Mouse (Mus musculus): ENCODE results near the gene Smtn. TPM values are rescaled to one million over a fixed set of nuclear protein-coding genes. Genes with fewer than 3 reads are reported as not detected.

Smtn gene
- polyA plus RNA-seq, 1 experiment from 2014 or later: 75.1 TPM

GRCm38 (mm10) chr11:3580306-3581084 lies 40.1 kb upstream of the Smtn start:
- 61% methylated on average over 7 of the region's 7 CpGs for WGBS
- H3K9ac ChIP-seq (ENCODE audit: low read depth, low read length): no peak overlapping the region
- no peak overlapping the region for H3K27ac ChIP-seq (ENCODE audit: low read depth, low read length)
- no peaks in the 10 kb centered on the region for H3K36me3 ChIP-seq (ENCODE audit: control insufficient read depth, insufficient read depth)
- H3K4me2 ChIP-seq (replicated peaks; ENCODE audit: low read depth): no peak overlapping the region
- no peak for ATAC-seq
- no peaks in the 10 kb centered on the region for H3K9me3 ChIP-seq (ENCODE audit: control insufficient read depth)
- no peak overlapping the region for H3K4me3 ChIP-seq (ENCODE audit: low read depth, low read length)
- TF ChIP-seq CTCF (IDR thresholded peaks at IDR 0.05; ENCODE audit: low read depth): 0 out of 2 replicates have a peak, but pooled peaks have one; percentile 18
- H3K4me1 ChIP-seq (replicated peaks; ENCODE audit: control insufficient read depth, insufficient read depth, low read length): no peaks in the 10 kb centered on the region
- H3K27me3 ChIP-seq (replicated peaks; ENCODE audit: control insufficient read depth, insufficient read depth, low read length): no peaks in the 10 kb centered on the region

- Histone ChIP-seq H3K9ac (ENCODE audit: low read depth, low read length) (no peak overlapping the region), H3K36me3 (ENCODE audit: control insufficient read depth, insufficient read depth) (no peaks in the 10 kb centered on the region), H3K9me3 (ENCODE audit: control insufficient read depth) (no peaks in the 10 kb centered on the region), H3K4me3 (ENCODE audit: low read depth, low read length) (no peak overlapping the region), H3K27me3 (replicated peaks; ENCODE audit: control insufficient read depth, insufficient read depth, low read length) (no peaks in the 10 kb centered on the region), H3K4me2 (replicated peaks; ENCODE audit: low read depth) (no peak overlapping the region), H3K27ac (ENCODE audit: low read depth, low read length) (no peak overlapping the region), H3K4me1 (replicated peaks; ENCODE audit: control insufficient read depth, insufficient read depth, low read length) (no peaks in the 10 kb centered on the region)
- 79% methylated on average over 10 of the region's 10 CpGs for whole genome bisulfite sequencing
- ATAC-seq: no peak
- TF ChIP-seq CTCF (IDR thresholded peaks at IDR 0.05; ENCODE audit: low read depth): no peak
Observed at GRCm38 (mm10) chr11:3578050-3578725, 37.8 kb upstream of the Smtn start.

- Histone ChIP-seq H3K27me3 (replicated peaks; ENCODE audit: control insufficient read depth, insufficient read depth, low read length) (no peaks in the 10 kb centered on the region), H3K9me3 (ENCODE audit: control insufficient read depth) (no peaks in the 10 kb centered on the region), H3K4me3 (ENCODE audit: low read depth, low read length) (no peak overlapping the region), H3K9ac (ENCODE audit: low read depth, low read length) (no peak overlapping the region), H3K4me2 (replicated peaks; ENCODE audit: low read depth) (no peak overlapping the region), H3K36me3 (ENCODE audit: control insufficient read depth, insufficient read depth) (no peaks in the 10 kb centered on the region), H3K27ac (ENCODE audit: low read depth, low read length) (no peak overlapping the region), H3K4me1 (replicated peaks; ENCODE audit: control insufficient read depth, insufficient read depth, low read length) (peaks cover 5% of the 10 kb centered on the region; the same call in 1 of the 2 replicates)
- WGBS: 40% methylated on average over 3 of the region's 3 CpGs
- TF ChIP-seq CTCF (IDR thresholded peaks at IDR 0.05; ENCODE audit: low read depth): no peak
- ATAC-seq: no peak
Observed at GRCm38 (mm10) chr11:3575238-3575637, 34.8 kb upstream of the Smtn start.

GRCm38 (mm10) chr11:3573092-3573491 lies 32.7 kb upstream of the Smtn start:
- H3K27me3 ChIP-seq (replicated peaks; ENCODE audit: control insufficient read depth, insufficient read depth, low read length): no peaks in the 10 kb centered on the region
- H3K9me3 ChIP-seq (ENCODE audit: control insufficient read depth): no peaks in the 10 kb centered on the region
- peak; percentile 54 for ATAC-seq
- 12% methylated on average over 9 of the region's 9 CpGs for WGBS
- no peak overlapping the region for H3K4me2 ChIP-seq (replicated peaks; ENCODE audit: low read depth)
- no peak overlapping the region for H3K9ac ChIP-seq (ENCODE audit: low read depth, low read length)
- peaks cover 5% of the 10 kb centered on the region; the same call in 1 of the 2 replicates for H3K4me1 ChIP-seq (replicated peaks; ENCODE audit: control insufficient read depth, insufficient read depth, low read length)
- no peaks in the 10 kb centered on the region for H3K36me3 ChIP-seq (ENCODE audit: control insufficient read depth, insufficient read depth)
- H3K4me3 ChIP-seq (ENCODE audit: low read depth, low read length): no peak overlapping the region
- H3K27ac ChIP-seq (ENCODE audit: low read depth, low read length): peak overlapping the region; percentile 78; the same call in 1 of the 2 replicates
- no peak for TF ChIP-seq CTCF (IDR thresholded peaks at IDR 0.05; ENCODE audit: low read depth)

- ATAC-seq: no peak
- no peaks in the 10 kb centered on the region for H3K27me3 ChIP-seq (replicated peaks; ENCODE audit: control insufficient read depth, insufficient read depth, low read length)
- 0 out of 2 replicates have a peak overlapping the region, but pooled peaks have one; percentile 41 for H3K27ac ChIP-seq (ENCODE audit: low read depth, low read length)
- H3K4me3 ChIP-seq (ENCODE audit: low read depth, low read length): no peak overlapping the region
- H3K9me3 ChIP-seq (ENCODE audit: control insufficient read depth): no peaks in the 10 kb centered on the region
- H3K4me1 ChIP-seq (replicated peaks; ENCODE audit: control insufficient read depth, insufficient read depth, low read length): peaks cover 5% of the 10 kb centered on the region; the same call in 1 of the 2 replicates
- no peak overlapping the region for H3K9ac ChIP-seq (ENCODE audit: low read depth, low read length)
- no peak overlapping the region for H3K4me2 ChIP-seq (replicated peaks; ENCODE audit: low read depth)
- H3K36me3 ChIP-seq (ENCODE audit: control insufficient read depth, insufficient read depth): no peaks in the 10 kb centered on the region
- 87% methylated on average over 6 of the region's 6 CpGs for WGBS
- no peak for TF ChIP-seq CTCF (IDR thresholded peaks at IDR 0.05; ENCODE audit: low read depth)
Observed at GRCm38 (mm10) chr11:3572181-3572580, 31.8 kb upstream of the Smtn start.

GRCm38 (mm10) chr11:3570321-3570720 lies 29.9 kb upstream of the Smtn start:
- Histone ChIP-seq H3K4me3 (ENCODE audit: low read depth, low read length) (no peak overlapping the region), H3K9me3 (ENCODE audit: control insufficient read depth) (no peaks in the 10 kb centered on the region), H3K4me2 (replicated peaks; ENCODE audit: low read depth) (no peak overlapping the region), H3K9ac (ENCODE audit: low read depth, low read length) (no peak overlapping the region), H3K27me3 (replicated peaks; ENCODE audit: control insufficient read depth, insufficient read depth, low read length) (no peaks in the 10 kb centered on the region), H3K4me1 (replicated peaks; ENCODE audit: control insufficient read depth, insufficient read depth, low read length) (peaks cover 5% of the 10 kb centered on the region; the same call in 1 of the 2 replicates), H3K36me3 (ENCODE audit: control insufficient read depth, insufficient read depth) (no peaks in the 10 kb centered on the region), H3K27ac (ENCODE audit: low read depth, low read length) (no peak overlapping the region)
- 73% methylated on average over 8 of the region's 8 CpGs for WGBS
- TF ChIP-seq CTCF (IDR thresholded peaks at IDR 0.05; ENCODE audit: low read depth): no peak
- ATAC-seq: no peak

Measured in intestine, postnatal 0 days (tissue).